Mouse (Mus musculus): ENCODE data around the gene Abhd8. TPM values are rescaled to one million over a fixed set of nuclear protein-coding genes. Genes with fewer than 3 reads are reported as not detected.

The Abhd8 gene
- total RNA-seq (2015; ENCODE audit: low replicate concordance) (1.3 and 1.4 TPM in 2 replicates), total RNA-seq (2017; ENCODE audit: low replicate concordance) (3.0 and 4.5 TPM in 2 replicates)

DNA sequence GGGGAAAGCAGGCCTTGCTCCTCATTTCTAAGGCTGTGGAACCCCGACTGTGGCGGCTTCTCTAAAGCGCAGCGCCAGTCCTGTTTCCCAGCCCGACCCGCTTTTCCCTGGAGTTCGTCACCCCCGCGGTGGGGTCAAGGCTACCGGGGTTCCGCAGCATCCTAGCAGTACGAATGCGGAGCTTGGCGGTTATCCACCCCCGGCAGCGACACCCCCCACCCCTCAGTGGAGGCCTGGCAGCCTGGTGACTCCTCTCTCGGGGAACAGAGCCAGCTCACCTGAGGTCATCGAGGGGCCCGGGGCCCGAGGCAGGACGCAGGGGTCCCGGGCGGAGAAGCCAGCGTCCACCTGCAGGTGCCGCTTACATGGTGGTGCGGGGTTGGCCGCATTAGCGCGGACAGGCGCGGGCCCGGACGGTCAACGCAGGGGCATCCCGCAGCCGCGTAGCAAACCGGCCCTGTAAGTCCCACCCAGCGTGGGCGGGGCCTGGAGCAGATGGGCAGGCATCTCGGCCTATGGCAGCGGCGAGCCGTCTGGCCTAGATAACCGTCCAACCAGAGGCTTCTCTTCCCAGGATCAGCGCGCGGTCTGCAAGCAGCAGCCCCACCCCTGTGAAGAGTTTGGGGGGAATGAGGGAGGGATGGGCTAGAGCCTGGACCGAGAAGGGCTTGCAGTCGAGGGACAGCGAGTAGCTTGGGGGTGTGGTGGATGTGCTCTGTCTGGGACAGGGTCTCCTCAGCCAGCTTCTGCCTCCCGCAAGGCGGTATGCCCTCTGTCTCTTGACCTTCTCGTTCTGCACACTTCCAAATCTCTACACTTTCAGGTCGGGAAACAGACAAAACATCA is at the start of gene Abhd8:
Abhd8 (minus strand) TSS at position 468 of the 846 bp plus-strand sequence.
- peak; percentile 78 for ATAC-seq (replicated peaks; ENCODE audit: low FRiP score, poor library complexity, severe bottlenecking)

DNA sequence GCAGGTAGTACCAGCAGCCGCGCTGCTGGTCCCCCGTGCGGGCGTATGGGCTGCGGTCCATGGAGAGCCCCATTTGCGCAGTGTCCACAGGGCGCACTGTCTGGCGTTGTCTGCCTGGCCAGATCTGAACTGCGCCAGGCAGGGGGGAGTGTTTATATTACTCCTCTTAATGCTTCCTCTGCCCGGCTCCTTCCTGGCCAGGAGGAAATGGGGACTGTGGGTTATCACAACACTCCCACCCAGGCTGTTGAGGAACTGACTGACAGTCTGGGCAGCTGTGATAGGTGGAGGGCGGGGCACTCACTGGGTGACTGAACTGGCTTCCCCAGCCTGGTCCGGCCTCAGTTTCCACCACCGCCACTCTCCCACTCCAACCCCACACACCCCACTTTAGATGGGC is 48.2 kb upstream of the Abhd8 start, which contains the start of gene Plvap:
Plvap (minus strand) TSS at position 109 of the 400 bp plus-strand sequence.
- ATAC-seq (replicated peaks; ENCODE audit: low FRiP score, poor library complexity, severe bottlenecking) = peak; percentile 68; the same call in 1 of the 2 replicates

DNA sequence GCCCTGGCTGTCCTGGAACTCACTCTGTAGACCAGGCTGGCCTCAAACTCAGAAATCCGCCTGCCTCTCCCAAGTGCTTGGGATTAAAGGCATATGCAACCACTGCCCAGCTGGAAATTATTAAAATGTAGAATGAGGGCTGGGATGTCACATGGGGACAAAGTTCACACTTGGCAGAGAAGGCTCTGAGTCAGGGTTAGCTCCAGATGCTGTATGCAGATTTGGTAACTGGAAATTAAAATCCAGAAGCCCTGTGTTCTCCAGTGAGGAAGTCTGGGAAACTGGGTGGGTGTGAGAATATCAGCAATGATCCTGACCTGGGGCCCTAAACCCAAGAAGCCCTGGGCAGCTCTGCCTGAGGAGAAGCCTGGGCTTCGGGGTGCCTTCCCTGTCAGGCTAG is 45.9 kb upstream of the Abhd8 start:
- ATAC-seq (replicated peaks; ENCODE audit: low FRiP score, poor library complexity, severe bottlenecking) = no peak

DNA sequence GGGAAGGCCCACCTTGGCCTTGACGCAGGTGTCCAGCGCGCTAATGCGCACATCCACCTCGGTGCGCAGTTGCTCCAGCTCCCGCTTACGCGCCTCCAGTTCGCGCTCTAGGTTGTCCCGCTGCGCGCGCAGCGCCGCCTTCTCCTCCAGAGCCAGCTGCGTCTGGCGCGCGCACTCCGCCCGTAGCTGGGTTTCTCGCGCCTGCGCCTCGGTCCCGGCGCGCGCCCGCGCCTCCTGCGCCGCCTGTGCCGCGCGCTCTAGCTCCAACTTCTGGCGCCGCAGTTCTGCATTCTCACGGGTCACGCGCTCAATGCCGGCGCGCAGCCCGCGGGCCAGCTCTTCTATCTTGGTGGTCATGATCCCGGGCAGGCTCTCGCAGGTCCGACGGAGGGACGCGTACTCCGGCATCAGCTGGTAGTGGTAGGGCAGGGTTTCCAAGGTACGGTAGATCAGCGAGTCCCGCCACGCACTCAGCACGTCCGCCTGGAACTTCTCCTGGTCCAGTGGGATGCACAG is 44.2 kb upstream of the Abhd8 start:
- ATAC-seq (replicated peaks; ENCODE audit: low FRiP score, poor library complexity, severe bottlenecking) = no peak

DNA sequence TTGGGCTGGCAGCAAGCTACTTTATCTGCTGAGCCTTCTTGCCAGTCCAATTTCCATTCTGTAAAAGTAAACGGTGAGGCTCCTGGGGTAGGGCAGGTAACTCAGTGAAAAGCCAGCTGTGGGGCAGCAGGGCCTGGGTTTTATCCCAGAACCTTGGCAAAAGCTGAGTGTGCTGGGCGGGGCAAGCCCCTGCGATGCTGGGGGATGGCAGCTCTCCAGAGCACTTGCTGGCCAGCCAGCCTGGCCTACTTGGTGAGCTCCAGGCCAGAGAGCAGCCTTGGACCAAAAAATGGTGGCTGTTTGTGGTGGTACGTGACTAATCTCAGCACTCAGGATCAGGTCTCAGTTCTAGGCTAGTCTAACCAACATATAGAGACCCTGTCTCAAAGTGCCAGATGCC is 42.5 kb upstream of the Abhd8 start:
- no peak for ATAC-seq (replicated peaks; ENCODE audit: low FRiP score, poor library complexity, severe bottlenecking)

DNA sequence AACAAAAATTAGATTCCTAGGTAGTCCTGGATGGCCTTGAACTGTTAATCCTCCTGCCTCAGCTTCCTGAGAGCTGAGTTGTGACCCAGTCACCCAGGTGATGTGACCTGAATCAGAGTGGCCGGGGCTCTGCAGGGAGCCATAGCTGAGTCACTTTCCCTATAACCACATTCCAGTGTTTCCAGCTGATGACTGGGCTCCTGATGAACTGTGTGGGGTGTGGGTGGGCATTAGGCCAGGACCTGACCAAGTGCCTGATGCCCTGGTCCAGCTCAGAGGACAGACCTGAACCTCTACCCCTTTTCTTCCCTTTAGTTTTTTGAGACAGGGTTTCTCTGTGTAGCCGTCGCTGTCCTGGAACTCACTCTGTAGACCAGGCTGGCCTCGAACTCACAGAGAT is 41.9 kb upstream of the Abhd8 start:
- no peak for ATAC-seq (replicated peaks; ENCODE audit: low FRiP score, poor library complexity, severe bottlenecking)

DNA sequence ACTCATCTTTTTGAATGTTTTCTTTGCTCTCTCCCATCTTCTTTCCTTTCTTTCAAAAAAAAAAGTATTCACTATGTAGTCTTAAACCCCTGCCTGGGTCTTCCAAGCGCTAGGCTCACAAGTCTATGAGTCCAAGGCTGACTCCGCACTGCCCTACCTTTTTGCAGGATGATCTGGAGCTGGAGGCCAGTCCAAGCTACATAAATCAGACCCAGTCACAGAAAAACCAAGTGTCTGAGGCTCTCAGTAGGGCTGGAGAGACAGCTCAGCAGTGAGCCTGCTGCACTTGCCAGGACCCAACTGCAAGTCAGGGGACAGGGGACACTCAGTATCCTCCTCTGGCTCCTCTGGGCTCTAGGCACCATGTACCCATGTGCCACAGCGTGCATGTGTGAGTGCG is 40.9 kb upstream of the Abhd8 start:
- no peak for ATAC-seq (replicated peaks; ENCODE audit: low FRiP score, poor library complexity, severe bottlenecking)

DNA sequence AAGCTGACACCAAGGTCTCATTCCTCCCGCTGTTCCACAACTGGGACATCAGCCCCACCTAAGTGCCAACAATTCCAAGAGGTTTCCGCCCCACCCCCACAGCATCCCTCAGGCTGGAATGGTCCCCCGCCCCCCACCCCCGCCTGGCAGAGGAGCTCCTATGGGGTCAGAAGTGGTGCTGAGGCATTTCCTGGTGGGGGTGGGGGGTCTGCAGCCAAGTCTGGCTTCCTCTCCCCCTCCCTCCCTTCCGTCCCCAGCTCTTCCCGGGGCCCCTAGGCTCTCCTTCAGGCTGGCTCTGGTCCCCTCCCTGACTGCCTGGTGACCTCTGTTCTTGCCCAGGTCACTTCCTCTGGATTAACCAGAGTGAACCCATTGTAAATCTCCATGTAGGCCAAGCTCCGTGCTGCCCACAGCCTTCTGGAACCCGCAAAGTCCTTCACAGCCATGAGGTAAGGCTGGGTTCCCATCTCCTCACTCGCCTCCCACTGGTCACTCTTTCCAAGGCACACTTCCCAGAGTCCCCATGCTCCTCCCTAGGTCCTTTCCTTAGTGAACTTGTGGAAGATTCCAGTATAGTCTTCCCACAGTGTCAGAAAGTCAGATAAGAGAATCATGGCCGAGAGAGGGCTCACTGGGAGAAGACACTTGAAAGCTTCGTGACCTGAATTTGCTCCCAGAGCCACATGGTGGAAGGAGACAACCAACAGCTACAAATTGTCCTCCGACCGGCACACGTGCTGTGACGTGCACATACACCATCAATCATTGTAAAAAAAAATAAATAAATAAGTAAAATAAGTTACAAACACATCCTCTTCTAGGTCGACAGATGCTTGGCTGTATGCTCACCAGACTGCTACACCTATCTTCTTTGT is 35.6 kb upstream of the Abhd8 start:
- no peak for ATAC-seq (replicated peaks; ENCODE audit: low FRiP score, poor library complexity, severe bottlenecking)

DNA sequence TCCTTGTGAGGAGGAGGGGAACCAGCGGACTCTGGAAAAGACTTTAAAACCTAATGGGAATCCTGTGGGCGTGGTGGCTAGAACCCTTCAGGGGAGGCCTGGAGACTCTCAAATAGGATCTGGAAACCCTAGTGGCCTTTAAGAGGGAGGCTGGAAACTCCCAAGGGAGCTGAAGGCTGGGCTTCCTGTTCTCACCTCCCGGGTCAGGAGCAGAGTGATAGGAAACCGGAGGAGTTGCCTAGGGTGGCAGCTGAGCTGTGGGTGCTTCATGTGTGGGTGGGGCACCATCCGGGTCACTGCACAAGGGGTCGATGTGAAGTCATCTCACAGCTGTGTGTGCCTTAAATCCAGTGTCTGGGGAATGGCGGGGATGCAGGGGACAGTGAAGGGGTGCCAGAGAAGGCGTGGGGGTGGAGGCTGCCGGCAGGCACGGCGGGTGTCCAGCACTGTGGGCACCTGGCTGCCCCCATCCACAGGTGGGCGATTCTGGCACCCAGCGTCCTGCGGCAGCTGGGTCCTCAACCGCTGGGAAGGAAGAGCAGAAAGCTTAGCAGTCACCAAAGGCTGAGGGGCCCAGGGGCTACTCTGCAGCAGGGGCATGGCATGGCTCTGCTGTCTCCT is 34.5 kb upstream of the Abhd8 start:
- ATAC-seq (replicated peaks; ENCODE audit: low FRiP score, poor library complexity, severe bottlenecking) = no peak

DNA sequence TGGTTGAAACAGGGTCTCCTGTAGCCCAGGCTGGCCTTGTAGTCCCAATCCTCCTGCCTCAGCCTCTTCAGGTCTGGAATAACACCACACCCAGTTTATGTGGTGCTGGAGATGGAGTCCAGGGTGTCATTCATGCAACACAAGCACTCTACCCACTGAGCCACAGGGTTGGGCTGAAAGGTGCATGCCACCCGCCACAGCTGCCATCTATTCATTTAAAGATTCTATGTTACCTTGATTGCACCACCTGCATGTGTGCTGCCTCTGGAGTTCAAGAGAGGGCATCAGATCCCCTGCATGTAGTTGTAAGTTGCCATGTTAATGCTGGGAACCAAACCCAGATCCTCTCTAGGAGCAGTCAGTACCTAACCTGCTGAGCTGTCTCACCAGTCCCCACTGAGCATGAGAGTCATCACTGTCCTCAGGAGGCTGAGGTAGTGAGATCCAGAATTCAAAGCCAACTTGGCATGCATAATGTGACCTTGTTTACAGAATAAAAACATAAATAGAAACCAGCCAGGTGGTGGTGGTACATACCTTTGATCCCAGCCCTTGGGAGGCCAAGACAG is 33.7 kb upstream of the Abhd8 start:
- ATAC-seq (replicated peaks; ENCODE audit: low FRiP score, poor library complexity, severe bottlenecking) = no peak

DNA sequence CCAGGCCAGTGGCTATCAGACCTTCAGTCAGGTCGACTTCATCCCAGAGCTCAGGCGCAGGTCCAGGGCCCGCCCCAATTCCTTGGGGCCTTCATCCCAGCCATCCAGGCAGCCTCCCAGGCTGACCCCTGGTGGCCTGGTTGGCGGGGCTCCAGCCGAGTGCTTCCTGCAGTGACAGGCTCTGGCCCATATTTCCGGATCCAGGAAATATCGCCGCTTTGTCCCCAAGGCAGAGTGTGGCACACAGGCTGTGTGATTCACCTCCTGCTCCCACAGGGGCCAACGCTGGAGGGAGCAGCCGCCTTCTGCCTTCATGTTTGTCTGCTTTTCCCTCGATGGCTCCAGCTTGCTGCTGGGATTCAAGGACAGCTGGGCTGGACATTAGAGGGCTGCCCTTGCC is 33.0 kb upstream of the Abhd8 start:
- no peak for ATAC-seq (replicated peaks; ENCODE audit: low FRiP score, poor library complexity, severe bottlenecking)

DNA sequence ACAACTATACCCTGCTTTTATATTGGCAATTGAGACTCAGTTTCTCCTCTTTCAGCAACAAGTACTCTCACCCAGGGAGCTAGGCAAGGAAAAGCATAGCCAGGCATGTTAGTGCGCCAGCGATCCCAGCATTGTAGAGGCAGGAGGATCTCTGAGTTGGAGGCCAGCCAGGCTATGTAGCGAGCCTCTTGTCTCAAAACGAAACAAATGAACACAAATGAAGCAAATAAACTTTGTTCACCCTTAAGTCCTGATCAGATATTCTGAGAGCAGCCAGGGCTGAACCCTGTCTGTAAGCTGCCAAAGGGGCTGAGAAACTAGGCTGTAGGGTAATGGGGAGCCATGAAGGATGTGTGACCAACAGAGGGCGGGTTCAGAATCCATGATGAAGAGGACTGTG is 32.4 kb upstream of the Abhd8 start:
- no peak for ATAC-seq (replicated peaks; ENCODE audit: low FRiP score, poor library complexity, severe bottlenecking)

DNA sequence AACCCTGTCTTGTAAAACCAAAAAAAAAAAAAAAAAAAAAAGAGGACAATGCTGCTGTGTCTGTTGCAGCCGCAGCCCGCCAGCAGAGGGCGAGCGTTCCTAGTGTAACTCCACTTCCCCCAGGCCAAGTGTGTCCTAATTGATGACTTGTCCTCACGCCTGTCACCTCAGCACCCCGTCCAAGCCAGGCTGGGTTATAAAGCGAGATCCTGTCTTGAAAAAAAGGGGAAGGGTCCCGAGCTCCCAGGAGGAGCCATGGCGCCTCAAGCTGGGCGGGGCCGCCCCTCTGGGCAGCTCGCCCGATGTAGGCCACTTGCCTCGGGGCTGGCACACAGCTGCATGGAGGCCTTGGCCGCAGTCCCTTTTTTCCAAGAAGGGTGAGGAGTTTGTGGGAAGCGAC is 31.6 kb upstream of the Abhd8 start:
- ATAC-seq (replicated peaks; ENCODE audit: low FRiP score, poor library complexity, severe bottlenecking) = peak; percentile 75

DNA sequence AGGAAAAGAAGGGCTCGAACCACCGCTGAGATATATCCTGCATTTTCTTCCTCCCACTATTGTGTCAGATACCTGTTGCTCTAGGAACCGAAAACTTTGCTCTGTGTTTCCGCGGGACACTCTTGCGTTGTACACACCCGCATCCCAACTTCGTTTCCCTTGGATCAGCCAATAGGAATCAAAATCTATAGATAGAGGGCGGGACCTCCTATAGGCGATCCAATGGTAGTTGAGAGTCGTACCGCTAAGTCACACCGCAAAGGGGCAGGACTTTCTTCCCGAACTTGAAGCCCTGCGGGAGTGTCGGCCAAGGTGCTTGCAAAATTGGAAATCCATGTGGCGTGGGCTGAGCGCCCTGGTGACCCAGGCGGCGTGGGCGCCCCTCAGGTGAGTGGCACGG is 25.0 kb upstream of the Abhd8 start:
- peak; percentile 90 for ATAC-seq (replicated peaks; ENCODE audit: low FRiP score, poor library complexity, severe bottlenecking)

DNA sequence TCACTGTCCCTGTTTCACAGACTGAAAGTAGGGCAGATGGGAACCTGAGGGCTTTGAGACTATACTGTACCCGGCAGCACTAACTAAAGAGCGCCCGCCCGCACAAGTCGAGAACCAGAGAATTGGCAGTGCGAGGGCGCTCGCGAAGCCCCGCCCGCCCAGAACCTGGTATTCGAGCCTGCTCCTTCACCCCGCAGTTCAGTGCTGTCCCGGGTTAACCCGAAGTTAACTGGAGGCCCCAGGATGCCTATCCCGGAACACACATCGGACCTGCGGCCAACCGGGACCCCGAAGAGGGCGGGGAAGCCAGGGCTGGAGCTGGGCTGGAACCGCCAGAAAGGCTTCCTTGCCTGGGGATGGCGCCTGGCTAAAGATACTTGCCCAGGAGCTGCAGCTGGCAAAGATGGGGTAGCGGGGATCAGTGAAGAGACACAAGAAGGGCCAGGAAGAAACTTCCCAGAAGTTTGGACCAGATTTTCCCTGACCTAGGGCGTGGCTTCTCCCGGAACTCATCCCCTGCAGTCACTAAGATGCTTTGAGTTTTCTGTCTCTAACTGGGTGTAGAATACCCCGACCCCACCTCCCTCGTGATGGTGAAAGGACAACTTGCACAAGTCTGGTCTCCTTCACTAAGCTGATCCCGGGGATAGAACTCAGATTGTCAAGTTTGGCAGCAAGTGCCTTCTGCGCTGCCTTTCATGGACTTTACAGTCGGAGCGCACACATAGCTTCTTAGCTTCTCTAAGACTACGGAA is 24.4 kb upstream of the Abhd8 start, which contains the start of gene Gtpbp3:
Gtpbp3 (plus strand) TSS at position 413 of the 755 bp plus-strand sequence.
- ATAC-seq (replicated peaks; ENCODE audit: low FRiP score, poor library complexity, severe bottlenecking) = peak; percentile 60

DNA sequence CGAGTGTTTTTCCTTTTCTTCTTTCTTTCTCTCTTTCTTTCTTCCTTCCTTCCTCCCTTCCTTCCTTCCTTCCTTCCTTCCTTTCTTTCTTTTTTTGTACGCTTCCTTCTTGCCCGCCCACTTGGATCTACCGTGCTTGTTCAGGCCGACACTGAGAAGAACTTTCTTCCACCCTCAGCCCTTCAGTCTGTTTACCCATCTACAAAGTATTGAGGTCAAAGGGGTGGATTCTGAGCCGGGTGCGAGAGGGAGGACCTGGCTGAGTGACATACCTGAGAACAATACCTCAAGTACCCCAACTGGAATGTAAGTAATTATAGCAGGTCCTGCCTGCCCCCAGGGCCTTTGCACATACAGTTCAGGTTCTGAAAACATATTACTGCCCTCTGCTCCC is 22.7 kb upstream of the Abhd8 start:
- ATAC-seq (replicated peaks; ENCODE audit: low FRiP score, poor library complexity, severe bottlenecking) = no peak

DNA sequence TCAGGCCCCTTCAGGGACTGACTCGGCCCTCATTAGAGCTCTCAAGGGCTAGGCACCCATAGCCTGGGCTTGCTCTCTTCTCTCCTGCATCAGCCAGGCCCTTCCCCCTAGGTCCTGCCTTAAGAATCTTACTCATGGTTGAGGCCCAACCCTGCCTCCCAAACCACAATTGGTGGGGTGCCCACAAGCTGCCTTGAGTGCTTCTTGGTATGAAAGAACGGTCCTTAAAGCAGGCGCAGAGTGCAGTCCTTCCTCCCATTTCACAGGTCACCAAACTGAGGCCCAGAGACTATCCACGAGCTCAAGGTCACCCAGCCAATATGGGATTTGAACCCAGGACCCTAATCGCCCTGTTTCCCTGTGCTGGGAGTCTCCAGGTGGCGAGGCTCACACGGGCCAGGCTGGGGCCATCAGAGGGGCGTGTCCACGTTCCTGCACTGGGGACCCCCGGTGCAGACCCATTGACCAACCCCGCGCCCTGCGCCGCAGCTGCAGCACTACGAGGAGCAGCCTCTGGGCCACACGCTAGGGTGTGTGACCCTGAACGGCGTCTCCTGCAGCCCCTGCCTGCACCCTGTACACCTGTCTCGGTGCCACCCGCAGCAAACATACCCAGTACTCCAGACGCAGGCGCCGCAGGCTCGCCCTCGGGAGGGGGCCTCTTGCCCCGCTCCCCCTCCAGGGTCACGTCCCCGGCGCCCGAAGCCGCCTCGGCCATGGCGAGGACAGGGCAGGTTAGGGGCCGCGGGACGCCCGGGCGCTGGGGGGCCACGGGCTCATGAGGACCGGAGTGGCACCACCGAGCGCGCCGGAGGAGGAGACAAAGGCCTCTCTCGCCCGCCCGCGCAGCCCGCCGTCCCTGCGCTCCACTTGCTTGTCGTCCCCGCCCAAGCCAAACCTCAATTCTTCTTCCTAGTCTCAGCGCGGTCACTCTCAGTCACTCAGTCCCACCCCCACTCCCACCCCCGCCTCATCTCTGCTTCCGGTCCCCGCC is 22.0 kb upstream of the Abhd8 start, which contains the start of gene Ano8:
Ano8 (minus strand) TSS at position 822 of the 994 bp plus-strand sequence.
- ATAC-seq (replicated peaks; ENCODE audit: low FRiP score, poor library complexity, severe bottlenecking) = no peak

DNA sequence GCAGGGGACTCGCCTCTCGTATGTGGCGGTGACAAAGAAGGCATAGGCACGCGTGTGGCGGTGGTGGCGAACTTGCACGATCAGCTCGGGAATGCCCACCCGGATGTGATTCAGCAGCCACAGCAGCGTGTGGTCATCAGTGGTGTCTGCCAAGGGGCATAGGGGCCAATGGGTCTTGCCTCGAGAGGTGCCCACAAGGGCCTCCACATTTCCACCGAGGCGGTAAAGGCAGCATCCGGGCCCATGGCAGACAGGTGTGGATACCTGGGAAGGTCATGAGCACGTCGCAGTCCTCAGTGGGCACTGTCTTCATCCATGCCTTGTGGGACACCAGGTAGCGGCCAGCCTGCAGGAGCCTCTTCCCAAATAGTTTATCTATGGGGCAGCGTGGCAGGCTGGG is 21.3 kb upstream of the Abhd8 start:
- ATAC-seq (replicated peaks; ENCODE audit: low FRiP score, poor library complexity, severe bottlenecking) = no peak

Measured in erythroid progenitor cell, adult 5-6 weeks (primary cell).